Mouse (Mus musculus): ENCODE data around the gene Golph3.

GRCm38 (mm10) chr15:12357459-12357858 is 36.2 kb downstream of the Golph3 start:
- no peak for TF ChIP-seq POLR2A (IDR thresholded peaks at IDR 0.05; ENCODE audit: insufficient read depth, low read depth, low read length)
- TF ChIP-seq CTCF (IDR thresholded peaks at IDR 0.05; ENCODE audit: insufficient read depth, low read depth, low read length), result no peak

All from olfactory bulb, adult 2 months (tissue).